Mouse (Mus musculus) testis, adult 2 months (tissue): ENCODE data around the gene Guca2b.

Experiments
- CTCF ChIP-seq: fragments of 200-500 bp; IDR thresholded peaks from 2 replicates; pipeline ENCODE4 v1.5.1; 2012; ENCODE audit warnings: low read depth, mild to moderate bottlenecking, inconsistent platforms, low read length, moderate library complexity; ENCODE audit not compliant: control insufficient read depth, insufficient read depth, insufficient replicate concordance
- POLR2A ChIP-seq: fragments of 200-500 bp; IDR thresholded peaks from 2 replicates; pipeline ENCODE4 v1.6.1; 2012; ENCODE audit warnings: low read depth, mild to moderate bottlenecking, inconsistent platforms, low read length, moderate library complexity; ENCODE audit not compliant: control insufficient read depth

DNA sequence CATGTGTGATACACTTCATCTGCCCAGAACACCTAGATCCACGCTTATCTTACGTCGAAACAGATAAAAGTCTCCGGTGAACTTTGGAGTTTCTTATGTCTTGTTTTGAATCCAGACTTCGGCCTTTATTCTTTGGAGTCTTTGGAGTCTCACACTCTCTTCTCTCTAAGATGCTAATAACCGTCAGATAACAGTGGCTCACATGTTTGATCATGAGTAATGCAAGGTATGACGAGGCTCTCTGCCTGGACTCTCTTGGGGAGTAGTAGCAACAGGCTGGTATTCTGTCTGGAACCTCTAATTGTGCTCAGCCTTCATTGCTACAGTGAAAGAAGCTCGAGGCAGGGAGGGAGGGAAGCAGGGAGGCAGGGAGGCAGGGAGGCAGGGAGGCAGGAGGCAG is 1.3 kb upstream of the Guca2b start:
- TF ChIP-seq CTCF (no peak), POLR2A (no peak)
